Comparison of ENCODE assay signal across 8 mouse cellular contexts in genomic region chrX:105391680-105392462, GRCm38 (mm10).
DNase-seq lines count a peak whose midpoint lies in the region; ATAC-seq and TF ChIP-seq lines count a peak whose summit lies in the region.

No protein-coding gene starts in this region.

- H3K36me3 ChIP-seq in lung, embryonic 14.5 days (ENCODE audit: insufficient read depth), result no peaks in the 10 kb centered on the region
- no peaks in the 10 kb centered on the region for H3K36me3 ChIP-seq in heart, embryonic 11.5 days (ENCODE audit: control insufficient read depth, insufficient read depth, low read length)

- H3K9ac ChIP-seq in lung, embryonic 14.5 days, result no peak overlapping the region
- no peak overlapping the region for H3K9ac ChIP-seq in heart, embryonic 11.5 days (ENCODE audit: low read depth, low read length)

- H3K27me3 ChIP-seq in lung, embryonic 14.5 days (ENCODE audit: insufficient read depth, low read length), result no peaks in the 10 kb centered on the region
- peaks cover 3% of the 10 kb centered on the region; the same call in 1 of the 2 replicates for H3K27me3 ChIP-seq in heart, embryonic 11.5 days (ENCODE audit: control insufficient read depth, insufficient read depth, low read length)

- WGBS in lung, embryonic 14.5 days, result 25% methylated on average over 8 of the region's 8 CpGs
- WGBS in heart, embryonic 11.5 days (ENCODE audit: insufficient replicate concordance), result 30% methylated on average over 8 of the region's 8 CpGs

- ATAC-seq in lung, embryonic 14.5 days (ENCODE audit: insufficient read depth), result peak; percentile 63; the same call in 1 of the 2 replicates
- ATAC-seq in activated CD4-positive, CD25-positive, alpha-beta regulatory T cell, adult 4 months, result no peak
- no peak for ATAC-seq in heart, embryonic 11.5 days (replicated peaks; ENCODE audit: insufficient number of reproducible peaks, low FRiP score, low TSS enrichment)
- no peak for ATAC-seq in megakaryocyte, adult 5-6 weeks (ENCODE audit: poor library complexity, severe bottlenecking)

- no peak for TF ChIP-seq CTCF in lung, embryonic 14.5 days (IDR thresholded peaks at IDR 0.05; ENCODE audit: low read depth)

- H3K4me2 ChIP-seq in lung, embryonic 14.5 days, result no peak overlapping the region
- H3K4me2 ChIP-seq in heart, embryonic 11.5 days, result no peak overlapping the region

- no peaks in the 10 kb centered on the region for H3K4me1 ChIP-seq in lung, embryonic 14.5 days (ENCODE audit: insufficient read depth)
- H3K4me1 ChIP-seq in heart, embryonic 11.5 days (ENCODE audit: control insufficient read depth, insufficient read depth, low read length), result no peaks in the 10 kb centered on the region

- H3K4me3 ChIP-seq in lung, embryonic 14.5 days (ENCODE audit: low read depth, low read length), result no peak overlapping the region
- no peak overlapping the region for H3K4me3 ChIP-seq in heart, embryonic 11.5 days (ENCODE audit: low read depth, low read length)

- H3K9me3 ChIP-seq in lung, embryonic 14.5 days (ENCODE audit: low read depth, low read length), result no peaks in the 10 kb centered on the region
- no peaks in the 10 kb centered on the region for H3K9me3 ChIP-seq in heart, embryonic 11.5 days (replicated peaks; ENCODE audit: control insufficient read depth, low read length)

- DNase-seq in lung, embryonic 14.5 days, result peak; percentile 35
- DNase-seq in lung, postnatal 14 days, result no peak
- DNase-seq in frontal cortex, postnatal 10 days (ENCODE audit: low spot score in 2 of 2), result peak; percentile 70 to 86
- peak; percentile 76 to 87 for DNase-seq in left cerebral cortex, adult 9 months (ENCODE audit: low spot score in 2 of 2)
- DNase-seq in retina, postnatal 1 day, result peak; percentile 96

- H3K27ac ChIP-seq in lung, embryonic 14.5 days (ENCODE audit: low read depth), result no peak overlapping the region
- no peak overlapping the region for H3K27ac ChIP-seq in heart, embryonic 11.5 days (ENCODE audit: low read depth, low read length)
